Mouse (Mus musculus): Measurements from ENCODE around the gene Plod2. TPM values are rescaled to one million over a fixed set of nuclear protein-coding genes. Genes with fewer than 3 reads are reported as not detected.

The Plod2 gene
- 1.6 and 2.0 TPM in 2 replicates for polyA plus RNA-seq (2012; rRNA removed)

GRCm38 (mm10) chr9:92541977-92542561, at the start of gene Plod2:
Gene Plod2 (plus strand): TSS chr9:92542223.

Other genes starting within 250 kb of the Plod2 start
- gene 1700057G04Rik, start 232.8 kb upstream of the Plod2 start, polyA plus RNA-seq (2012; rRNA removed), result not detected in 2 replicates
- gene Plscr4, start 84.8 kb upstream of the Plod2 start, polyA plus RNA-seq (2012; rRNA removed), result 0.41 and 0.42 TPM in 2 replicates